Mouse (Mus musculus) forebrain, embryonic 16.5 days (tissue): ENCODE measurements around the gene Cd48. TPM values are rescaled to one million over a fixed set of nuclear protein-coding genes. Genes with fewer than 3 reads are reported as not detected.
"Not testable (repeated sequence)": the region's sequence is repeated elsewhere in the genome, so short reads cannot be mapped to it uniquely, and the experiment has no call there.

Experiments used
- ATAC-seq: fragments of 200-750 bp; cut with Nextera tagmentation; 2 replicates; pipeline ENCODE4 v1.8.0; 2017; ENCODE audit warnings: mild to moderate bottlenecking, moderate library complexity
- H3K27ac ChIP-seq: fragments of 300-500 bp; sonication (generic); 2 replicates; pipeline ENCODE4 v1.5.1; 2014; ENCODE audit warnings: low read length, control low read depth
- H3K27me3 ChIP-seq: fragments of 300-500 bp; sonication (generic); replicated peaks from 2 replicates; pipeline ENCODE4 v1.6.1; 2014; ENCODE audit warnings: low read length; ENCODE audit not compliant: control insufficient read depth, insufficient read depth
- H3K36me3 ChIP-seq: fragments of 300-500 bp; sonication (generic); 2 replicates; pipeline ENCODE4 v1.6.1; 2014; ENCODE audit not compliant: control insufficient read depth, insufficient read depth
- H3K4me1 ChIP-seq: fragments of 300-500 bp; sonication (generic); replicated peaks from 2 replicates; pipeline ENCODE4 v1.6.1; 2014; ENCODE audit warnings: low read length; ENCODE audit not compliant: control insufficient read depth, insufficient read depth
- H3K4me2 ChIP-seq: fragments of 300-500 bp; sonication (generic); 2 replicates; pipeline ENCODE4 v1.6.1; 2014; ENCODE audit warnings: mild to moderate bottlenecking, low read length, control low read depth
- H3K4me3 ChIP-seq: fragments of 300-500 bp; sonication (generic); replicated peaks from 2 replicates; pipeline ENCODE4 v1.5.1; 2014; ENCODE audit warnings: mild to moderate bottlenecking, low read length, control low read depth
- H3K9ac ChIP-seq: fragments of 300-500 bp; sonication (generic); replicated peaks from 2 replicates; pipeline ENCODE4 v1.6.1; 2014; ENCODE audit warnings: low read depth, low read length, control low read depth
- H3K9me3 ChIP-seq: fragments of 300-500 bp; sonication (generic); 2 replicates; pipeline ENCODE4 v1.6.1; 2016; ENCODE audit warnings: low read length; ENCODE audit not compliant: control insufficient read depth
- WGBS: fragments of 180-500 bp; shearing (Covaris S2); extraction: QIAGEN DNeasy Blood & Tissue Kit; methylation state at CpG from one replicate; pipeline ENCODE4 v1.1.7; 2014; 5-methylcytosine and 5-hydroxymethylcytosine counted together
- polyA plus RNA-seq: library from polyadenylated mRNA; unstranded; fragments of >200 nt; fragmentation: Nextera tagmentation; extraction: Ambion mirVana; gene quantifications from 2 replicates; pipeline ENCODE4 v1.2.1, GENCODE M21; 2015

The Cd48 gene
- polyA plus RNA-seq, 1 experiment from 2014 or later: 0.49 TPM

- Histone ChIP-seq H3K9ac (no peak within 1 kb of the TSS), H3K9me3 (no peaks in the 10 kb centered on the region), H3K27me3 (no peaks in the 10 kb centered on the region), H3K4me3 (no peak within 1 kb of the TSS), H3K36me3 (no peaks in the 10 kb centered on the region), H3K27ac (no peak within 1 kb of the TSS), H3K4me1 (no peaks in the 10 kb centered on the region), H3K4me2 (no peak within 1 kb of the TSS)
- 90% methylated on average over 5 of the region's 5 CpGs for WGBS
- ATAC-seq: no peak
These were observed 29.1 kb upstream of the Cd48 start, which contains the start of gene Slamf7 for GRCm38 (mm10) chr1:171652734-171653133. Slamf7 (minus strand) TSS chr1:171653035.

GRCm38 (mm10) chr1:171658561-171658991 lies 23.2 kb upstream of the Cd48 start:
- no peaks in the 10 kb centered on the region for H3K9me3 ChIP-seq
- H3K36me3 ChIP-seq: no peaks in the 10 kb centered on the region
- no peak for ATAC-seq
- H3K27me3 ChIP-seq: no peaks in the 10 kb centered on the region
- H3K27ac ChIP-seq: no peak overlapping the region
- WGBS: 85% methylated on average over 5 of the region's 5 CpGs
- H3K4me3 ChIP-seq: no peak overlapping the region
- no peak overlapping the region for H3K9ac ChIP-seq
- no peak overlapping the region for H3K4me2 ChIP-seq
- no peaks in the 10 kb centered on the region for H3K4me1 ChIP-seq

- Histone ChIP-seq H3K4me3 (no peak overlapping the region), H3K27ac (no peak overlapping the region), H3K36me3 (no peaks in the 10 kb centered on the region)
These were observed 21.4 kb upstream of the Cd48 start for GRCm38 (mm10) chr1:171660423-171660822.

GRCm38 (mm10) chr1:171661482-171661881 lies 20.3 kb upstream of the Cd48 start:
- H3K4me1 ChIP-seq: no peaks in the 10 kb centered on the region
- no peak overlapping the region for H3K9ac ChIP-seq
- H3K9me3 ChIP-seq: no peaks in the 10 kb centered on the region
- ATAC-seq: no peak
- 66% methylated on average over 2 of the region's 2 CpGs for WGBS
- no peak overlapping the region for H3K4me3 ChIP-seq
- no peaks in the 10 kb centered on the region for H3K36me3 ChIP-seq
- H3K27ac ChIP-seq: no peak overlapping the region
- no peak overlapping the region for H3K4me2 ChIP-seq
- no peaks in the 10 kb centered on the region for H3K27me3 ChIP-seq

More at GRCm38 (mm10) chr1:171660423-171660822, 21.4 kb upstream of the Cd48 start:
- H3K9me3 ChIP-seq: no peaks in the 10 kb centered on the region
- H3K27me3 ChIP-seq: no peaks in the 10 kb centered on the region
- WGBS: 92% methylated on average over 1 of the region's 1 CpGs
- ATAC-seq: no peak
- H3K9ac ChIP-seq: no peak overlapping the region
- no peaks in the 10 kb centered on the region for H3K4me1 ChIP-seq
- H3K4me2 ChIP-seq: no peak overlapping the region

GRCm38 (mm10) chr1:171663757-171664156 lies 18.1 kb upstream of the Cd48 start:
- Histone ChIP-seq H3K27me3 (no peaks in the 10 kb centered on the region), H3K4me3 (no peak overlapping the region), H3K36me3 (no peaks in the 10 kb centered on the region), H3K4me2 (no peak overlapping the region), H3K27ac (no peak overlapping the region), H3K9ac (no peak overlapping the region), H3K4me1 (no peaks in the 10 kb centered on the region), H3K9me3 (no peaks in the 10 kb centered on the region)
- ATAC-seq: no peak
- WGBS: 88% methylated on average over 2 of the region's 2 CpGs

GRCm38 (mm10) chr1:171666350-171666749 lies 15.5 kb upstream of the Cd48 start:
- 89% methylated on average over 6 of the region's 6 CpGs for WGBS
- ATAC-seq: no peak

GRCm38 (mm10) chr1:171667160-171667559 lies 14.6 kb upstream of the Cd48 start:
- H3K4me3 ChIP-seq: no peak overlapping the region
- H3K27ac ChIP-seq: no peak overlapping the region
- H3K4me2 ChIP-seq: no peak overlapping the region
- WGBS: 97% methylated on average over 1 of the region's 1 CpGs
- no peaks in the 10 kb centered on the region for H3K9me3 ChIP-seq
- no peaks in the 10 kb centered on the region for H3K4me1 ChIP-seq
- no peak overlapping the region for H3K9ac ChIP-seq
- H3K36me3 ChIP-seq: no peaks in the 10 kb centered on the region
- no peak for ATAC-seq
- H3K27me3 ChIP-seq: no peaks in the 10 kb centered on the region

More at GRCm38 (mm10) chr1:171666350-171666749, 15.5 kb upstream of the Cd48 start:
- H3K4me2 ChIP-seq: no peak overlapping the region
- no peaks in the 10 kb centered on the region for H3K36me3 ChIP-seq
- H3K9ac ChIP-seq: no peak overlapping the region
- no peak overlapping the region for H3K4me3 ChIP-seq
- H3K27ac ChIP-seq: no peak overlapping the region
- no peaks in the 10 kb centered on the region for H3K9me3 ChIP-seq
- no peaks in the 10 kb centered on the region for H3K4me1 ChIP-seq
- no peaks in the 10 kb centered on the region for H3K27me3 ChIP-seq

- not testable (repeated sequence) for H3K9ac ChIP-seq, ATAC-seq, H3K27ac ChIP-seq, H3K4me3 ChIP-seq, H3K27me3 ChIP-seq, H3K9me3 ChIP-seq, H3K4me1 ChIP-seq, H3K36me3 ChIP-seq, H3K4me2 ChIP-seq
- WGBS: 93% methylated on average over 2 of the region's 2 CpGs
These were observed 9.4 kb upstream of the Cd48 start for GRCm38 (mm10) chr1:171672451-171672850.

GRCm38 (mm10) chr1:171672854-171673475 lies 8.8 kb upstream of the Cd48 start:
- Histone ChIP-seq H3K36me3 (no peaks in the 10 kb centered on the region), H3K4me1 (no peaks in the 10 kb centered on the region), H3K9ac (no peak overlapping the region), H3K27me3 (no peaks in the 10 kb centered on the region), H3K27ac (no peak overlapping the region), H3K4me3 (no peak overlapping the region), H3K9me3 (no peaks in the 10 kb centered on the region), H3K4me2 (no peak overlapping the region)
- 77% methylated on average over 5 of the region's 5 CpGs for WGBS
- ATAC-seq: no peak

GRCm38 (mm10) chr1:171674467-171674866 lies 7.3 kb upstream of the Cd48 start:
- ATAC-seq: no peak
- no peak overlapping the region for H3K4me3 ChIP-seq
- no peaks in the 10 kb centered on the region for H3K9me3 ChIP-seq
- no peaks in the 10 kb centered on the region for H3K36me3 ChIP-seq
- no peak overlapping the region for H3K9ac ChIP-seq
- H3K4me1 ChIP-seq: no peaks in the 10 kb centered on the region
- no peaks in the 10 kb centered on the region for H3K27me3 ChIP-seq
- 69% methylated on average over 1 of the region's 1 CpGs for WGBS
- no peak overlapping the region for H3K4me2 ChIP-seq
- no peak overlapping the region for H3K27ac ChIP-seq
